Mouse (Mus musculus): Measurements from ENCODE around the gene Fam155a. TPM values are rescaled to one million over a fixed set of nuclear protein-coding genes. Genes with fewer than 3 reads are reported as not detected.
"Not testable (repeated sequence)": the region's sequence is repeated elsewhere in the genome, so short reads cannot be mapped to it uniquely, and the experiment has no call there.

Fam155a gene
- polyA plus RNA-seq, 1 experiment, result 0.19 TPM

DNA sequence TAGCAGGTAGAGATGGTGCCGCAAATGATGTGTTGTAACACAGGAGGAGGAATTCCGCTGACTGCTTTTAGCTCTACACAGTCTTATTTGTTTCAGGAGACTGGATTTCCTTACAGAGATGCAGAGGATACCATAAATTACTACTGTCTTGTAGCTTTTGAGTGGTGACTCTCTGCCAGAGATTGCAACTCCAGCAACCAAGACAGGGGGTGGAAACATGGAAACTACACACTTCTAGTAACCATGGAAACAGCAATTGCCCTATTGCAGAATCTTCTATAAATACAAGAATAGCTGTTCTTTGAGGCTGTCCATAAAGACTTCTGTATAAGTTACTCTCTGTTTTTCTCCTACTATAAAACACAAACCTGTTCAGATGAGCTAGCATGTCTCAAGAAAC, 76.2 kb downstream of the Fam155a start:
- H3K4me1 ChIP-seq (ENCODE audit: control insufficient read depth, insufficient read depth, low read length), result no peaks in the 10 kb centered on the region
- H3K27ac ChIP-seq (ENCODE audit: insufficient read depth, low read length), result no peak overlapping the region
- H3K4me3 ChIP-seq (ENCODE audit: insufficient read depth, low read length), result no peak overlapping the region
- TF ChIP-seq POLR2A (IDR thresholded peaks at IDR 0.05; ENCODE audit: low read depth, low read length) (no peak), CTCF (IDR thresholded peaks at IDR 0.05; ENCODE audit: borderline replicate concordance, insufficient read depth, low read length) (no peak)

GRCm38 (mm10) chr8:9692370-9692769, 78.6 kb downstream of the Fam155a start:
- Histone ChIP-seq H3K27ac (ENCODE audit: insufficient read depth, low read length) (no peak overlapping the region), H3K4me1 (ENCODE audit: control insufficient read depth, insufficient read depth, low read length) (no peaks in the 10 kb centered on the region), H3K4me3 (ENCODE audit: insufficient read depth, low read length) (no peak overlapping the region)
- TF ChIP-seq POLR2A (IDR thresholded peaks at IDR 0.05; ENCODE audit: low read depth, low read length), result no peak
- TF ChIP-seq CTCF (IDR thresholded peaks at IDR 0.05; ENCODE audit: borderline replicate concordance, insufficient read depth, low read length), result no peak

GRCm38 (mm10) chr8:9660014-9660413, 110.9 kb downstream of the Fam155a start:
- H3K4me1 ChIP-seq (ENCODE audit: control insufficient read depth, insufficient read depth, low read length); H3K4me3 ChIP-seq (ENCODE audit: insufficient read depth, low read length); H3K27ac ChIP-seq (ENCODE audit: insufficient read depth, low read length): not testable (repeated sequence)

DNA sequence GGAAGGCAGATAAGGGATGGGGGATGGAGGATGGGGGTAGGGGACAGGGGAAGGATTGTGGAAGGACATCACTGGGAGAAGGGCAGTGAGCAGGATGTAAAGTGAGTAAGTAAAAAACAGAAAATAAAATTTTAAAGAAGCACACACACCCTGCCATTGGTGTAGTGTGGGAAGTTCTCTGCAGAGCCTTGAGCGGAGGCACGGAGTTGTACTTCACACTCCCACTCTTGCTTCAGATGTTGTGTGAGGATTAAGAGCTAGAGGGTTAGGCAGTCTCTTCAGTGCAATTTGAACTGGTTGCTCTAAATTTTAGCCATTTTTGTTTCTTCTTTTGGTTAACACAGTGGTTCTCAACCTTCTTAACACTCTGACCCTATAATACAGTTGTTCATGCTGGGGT, 114.1 kb downstream of the Fam155a start:
- TF ChIP-seq POLR2A (IDR thresholded peaks at IDR 0.05; ENCODE audit: low read depth, low read length) (no peak), CTCF (IDR thresholded peaks at IDR 0.05; ENCODE audit: borderline replicate concordance, insufficient read depth, low read length) (no peak)
- no peaks in the 10 kb centered on the region for H3K4me1 ChIP-seq (ENCODE audit: control insufficient read depth, insufficient read depth, low read length)
- H3K27ac ChIP-seq (ENCODE audit: insufficient read depth, low read length), result no peak overlapping the region
- no peak overlapping the region for H3K4me3 ChIP-seq (ENCODE audit: insufficient read depth, low read length)

DNA sequence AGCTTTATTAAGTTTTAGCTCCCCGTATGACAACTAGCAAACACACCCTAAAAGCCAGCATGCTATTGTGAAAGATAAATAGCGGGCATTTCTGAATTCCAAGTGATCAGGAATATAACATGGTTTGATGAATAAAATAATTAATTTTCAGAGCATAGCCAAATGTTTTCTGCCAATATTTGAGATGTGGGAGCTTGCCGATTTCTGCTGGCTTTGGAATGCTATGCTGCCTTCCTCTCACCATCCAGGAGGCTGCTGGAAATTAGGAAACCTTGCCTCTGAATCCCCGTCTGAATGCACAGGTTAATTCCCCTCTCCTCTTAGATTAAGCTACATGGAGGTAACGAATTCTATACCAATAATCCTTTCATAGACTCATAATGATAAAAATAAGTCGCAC, 116.1 kb downstream of the Fam155a start:
- H3K27ac ChIP-seq (ENCODE audit: insufficient read depth, low read length), result no peak overlapping the region
- no peak overlapping the region for H3K4me3 ChIP-seq (ENCODE audit: insufficient read depth, low read length)
- no peaks in the 10 kb centered on the region for H3K4me1 ChIP-seq (ENCODE audit: control insufficient read depth, insufficient read depth, low read length)
- TF ChIP-seq CTCF (IDR thresholded peaks at IDR 0.05; ENCODE audit: borderline replicate concordance, insufficient read depth, low read length) (no peak), POLR2A (IDR thresholded peaks at IDR 0.05; ENCODE audit: low read depth, low read length) (no peak)

- no peak for TF ChIP-seq POLR2A (IDR thresholded peaks at IDR 0.05; ENCODE audit: low read depth, low read length)
- TF ChIP-seq CTCF (IDR thresholded peaks at IDR 0.05; ENCODE audit: borderline replicate concordance, insufficient read depth, low read length), result no peak
- no peak overlapping the region for H3K27ac ChIP-seq (ENCODE audit: insufficient read depth, low read length)
- no peaks in the 10 kb centered on the region for H3K4me1 ChIP-seq (ENCODE audit: control insufficient read depth, insufficient read depth, low read length)
- no peak overlapping the region for H3K4me3 ChIP-seq (ENCODE audit: insufficient read depth, low read length)
Measured at GRCm38 (mm10) chr8:9653643-9654042, 117.3 kb downstream of the Fam155a start.

DNA sequence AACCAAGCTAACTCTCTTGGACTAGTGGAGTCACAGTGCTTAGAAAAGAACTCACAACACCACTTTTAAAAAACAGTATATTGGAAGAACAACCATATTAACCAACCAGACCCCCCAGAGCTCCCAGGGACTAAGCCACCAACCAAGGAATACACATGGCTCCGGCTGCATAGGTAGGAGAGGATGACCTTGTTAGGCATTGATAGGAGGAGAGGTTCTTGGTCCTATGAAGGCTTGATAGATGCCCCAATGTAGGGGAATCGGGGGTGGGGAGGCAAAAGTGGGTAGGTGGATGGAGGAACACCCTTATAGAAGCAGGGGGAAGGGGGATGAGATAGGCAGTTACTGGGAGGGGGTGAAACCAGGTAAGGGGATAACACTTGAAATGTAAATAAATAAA, 132.8 kb downstream of the Fam155a start:
- Histone ChIP-seq H3K4me1 (ENCODE audit: control insufficient read depth, insufficient read depth, low read length) (no peaks in the 10 kb centered on the region), H3K4me3 (ENCODE audit: insufficient read depth, low read length) (no peak overlapping the region), H3K27ac (ENCODE audit: insufficient read depth, low read length) (no peak overlapping the region)
- no peak for TF ChIP-seq CTCF (IDR thresholded peaks at IDR 0.05; ENCODE audit: borderline replicate concordance, insufficient read depth, low read length)

- Histone ChIP-seq H3K4me1 (ENCODE audit: control insufficient read depth, insufficient read depth, low read length) (no peaks in the 10 kb centered on the region), H3K4me3 (ENCODE audit: insufficient read depth, low read length) (no peak overlapping the region), H3K27ac (ENCODE audit: insufficient read depth, low read length) (no peak overlapping the region)
- TF ChIP-seq POLR2A (IDR thresholded peaks at IDR 0.05; ENCODE audit: low read depth, low read length), result no peak
- no peak for TF ChIP-seq CTCF (IDR thresholded peaks at IDR 0.05; ENCODE audit: borderline replicate concordance, insufficient read depth, low read length)
Measured at GRCm38 (mm10) chr8:9635240-9635639, 135.7 kb downstream of the Fam155a start.

- Histone ChIP-seq H3K4me1 (ENCODE audit: control insufficient read depth, insufficient read depth, low read length) (no peaks in the 10 kb centered on the region), H3K27ac (ENCODE audit: insufficient read depth, low read length) (no peak overlapping the region), H3K4me3 (ENCODE audit: insufficient read depth, low read length) (no peak overlapping the region)
- TF ChIP-seq POLR2A (IDR thresholded peaks at IDR 0.05; ENCODE audit: low read depth, low read length) (no peak), CTCF (IDR thresholded peaks at IDR 0.05; ENCODE audit: borderline replicate concordance, insufficient read depth, low read length) (no peak)
Measured at GRCm38 (mm10) chr8:9607086-9607701, 163.8 kb downstream of the Fam155a start.

DNA sequence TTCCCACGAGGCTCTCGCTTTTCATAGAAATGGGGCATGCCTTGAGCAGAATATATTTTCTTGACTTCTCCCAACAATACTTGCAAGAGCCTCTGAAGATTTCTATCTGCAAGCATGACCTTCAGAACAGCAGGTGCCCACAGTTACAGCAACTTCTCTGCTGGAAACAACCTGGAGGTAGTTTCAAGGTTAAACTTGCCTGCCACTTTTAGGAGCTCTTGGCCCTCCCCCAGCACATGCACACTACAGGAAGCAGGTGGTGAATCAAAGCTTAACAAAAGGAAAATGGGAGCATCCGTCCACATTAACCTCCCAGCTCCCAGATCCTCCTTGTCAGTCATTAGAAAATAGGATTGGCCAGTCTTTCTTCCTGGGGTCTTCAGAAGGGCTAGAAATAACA, 175.0 kb downstream of the Fam155a start:
- Histone ChIP-seq H3K27ac (ENCODE audit: insufficient read depth, low read length) (no peak overlapping the region), H3K4me1 (ENCODE audit: control insufficient read depth, insufficient read depth, low read length) (no peaks in the 10 kb centered on the region), H3K4me3 (ENCODE audit: insufficient read depth, low read length) (no peak overlapping the region)
- TF ChIP-seq CTCF (IDR thresholded peaks at IDR 0.05; ENCODE audit: borderline replicate concordance, insufficient read depth, low read length) (no peak), POLR2A (IDR thresholded peaks at IDR 0.05; ENCODE audit: low read depth, low read length) (no peak)

GRCm38 (mm10) chr8:9581836-9582235, 189.1 kb downstream of the Fam155a start:
- no peak overlapping the region for H3K27ac ChIP-seq (ENCODE audit: insufficient read depth, low read length)
- no peak for TF ChIP-seq CTCF (IDR thresholded peaks at IDR 0.05; ENCODE audit: borderline replicate concordance, insufficient read depth, low read length)
- TF ChIP-seq POLR2A (IDR thresholded peaks at IDR 0.05; ENCODE audit: low read depth, low read length), result no peak
- H3K4me1 ChIP-seq (ENCODE audit: control insufficient read depth, insufficient read depth, low read length), result no peaks in the 10 kb centered on the region
- no peak overlapping the region for H3K4me3 ChIP-seq (ENCODE audit: insufficient read depth, low read length)

Measured in embryonic fibroblast, embryonic 13.5 days (primary cell).